Mouse (Mus musculus): Measurements from ENCODE around the gene Klf8.
"Not testable (repeated sequence)": the region's sequence is repeated elsewhere in the genome, so short reads cannot be mapped to it uniquely, and the experiment has no call there.

Klf8 gene

GRCm38 (mm10) chrX:153237304-153237919 is at the start of gene Klf8:
Gene Klf8, plus strand, starts transcription at chrX:153237466.
- peak in 1 of 2 experiments; percentile 1 for DNase-seq

GRCm38 (mm10) chrX:153199185-153199584 is 38.1 kb upstream of the Klf8 start:
- peak; percentile 11 to 21 for DNase-seq

DNA sequence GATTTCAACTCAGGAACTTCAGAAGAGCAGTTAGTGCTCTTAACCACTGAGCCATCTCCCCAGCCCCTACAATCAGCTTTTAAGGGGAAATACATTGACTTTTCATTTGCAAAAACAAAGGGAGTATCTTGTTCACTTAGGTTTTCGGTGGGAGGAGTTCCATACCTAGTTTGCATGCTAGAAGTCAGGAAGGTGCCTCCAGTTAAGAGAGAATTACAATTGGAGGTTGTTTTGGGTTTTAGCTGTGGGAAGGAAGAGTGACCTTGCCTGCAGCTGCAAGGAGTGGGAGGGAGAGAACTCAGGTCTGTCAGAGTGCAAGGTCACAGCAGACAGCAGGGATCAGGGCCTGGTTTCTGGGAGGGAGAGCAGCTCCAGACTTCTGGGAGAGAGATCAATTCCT is 26.2 kb upstream of the Klf8 start:
- no peak for DNase-seq

DNA sequence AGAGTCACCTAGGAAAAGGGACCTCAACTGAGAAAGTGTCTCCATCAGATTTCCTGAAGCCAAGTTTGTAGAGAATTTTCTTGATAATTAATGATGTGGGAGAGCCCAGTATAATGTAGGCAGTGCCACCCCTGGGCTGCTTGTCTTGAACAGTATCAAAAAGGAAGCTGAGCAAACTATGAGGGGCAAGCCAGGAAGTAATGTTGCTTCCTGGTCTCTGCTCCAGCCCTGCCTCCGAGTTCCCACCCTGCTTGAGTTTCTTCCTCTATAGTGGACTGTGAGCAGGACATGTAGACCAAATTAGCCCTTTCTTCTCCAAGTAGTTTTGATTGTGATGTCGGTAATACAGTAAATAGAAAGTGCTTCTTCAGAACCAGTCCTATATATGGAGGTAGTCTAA is 6.0 kb upstream of the Klf8 start:
- DNase-seq = no peak

DNA sequence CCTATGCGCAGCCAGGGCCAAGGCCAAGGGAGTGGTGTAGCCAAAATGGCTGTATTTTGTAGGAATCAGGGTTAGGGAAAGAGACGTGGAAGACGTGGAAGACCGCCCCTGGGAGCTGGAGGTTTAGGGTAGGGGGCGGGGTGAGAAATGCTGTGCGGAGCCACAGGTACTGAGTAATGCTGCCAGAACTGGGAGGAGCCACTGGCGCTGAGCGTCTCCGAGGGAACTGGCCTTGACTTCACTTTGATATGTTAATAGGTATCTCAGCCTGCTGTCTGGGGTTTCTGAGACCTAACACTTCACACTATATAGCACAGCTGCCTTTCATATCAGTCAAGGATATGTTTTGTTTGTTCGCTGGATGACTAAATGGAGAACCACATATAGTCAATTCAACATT is 4.0 kb upstream of the Klf8 start:
- no peak for DNase-seq

- peak; percentile 1 to 5 for DNase-seq
Observed at GRCm38 (mm10) chrX:153237920-153238504, 746 bp downstream of the Klf8 start.

DNA sequence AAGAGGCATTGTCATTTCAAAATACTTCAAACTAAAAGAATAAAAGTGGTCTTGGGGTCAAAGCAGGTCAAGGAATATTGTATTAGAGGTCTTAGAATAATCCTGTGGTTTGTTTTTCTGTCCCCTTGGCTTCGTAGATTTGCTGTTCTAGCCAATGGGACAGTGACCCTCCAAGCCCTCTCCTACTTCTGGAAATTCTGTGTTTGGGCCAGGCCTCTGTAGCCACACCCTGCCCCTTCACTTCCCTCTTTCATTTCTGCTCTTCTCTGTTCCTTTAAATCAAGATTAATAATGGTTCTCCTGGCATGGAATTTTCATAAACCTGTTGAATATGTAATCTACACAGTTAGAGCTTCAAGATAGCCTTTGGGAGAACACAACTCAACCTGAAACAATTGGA is 17.0 kb downstream of the Klf8 start:
- no peak for DNase-seq

DNA sequence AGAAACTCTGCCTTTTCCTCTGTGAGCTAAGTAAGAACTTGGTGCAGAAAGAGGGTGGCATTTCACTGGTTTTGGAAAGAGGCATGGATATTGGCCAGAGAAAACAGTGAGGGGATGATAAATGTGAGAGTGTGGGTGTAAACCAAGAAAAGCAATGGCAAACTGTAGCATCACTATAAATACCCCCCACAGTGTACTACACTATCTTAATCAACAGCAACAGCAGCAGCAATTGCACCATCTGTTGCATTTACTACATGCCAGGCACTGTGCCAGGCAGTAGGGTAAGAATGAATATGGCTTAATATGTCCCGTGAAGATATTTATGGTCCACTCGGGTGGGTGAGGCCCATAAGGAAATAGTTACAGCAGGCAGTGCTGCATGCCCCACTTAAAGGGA is 18.2 kb downstream of the Klf8 start:
- no peak for DNase-seq

GRCm38 (mm10) chrX:153282185-153282584 is 44.9 kb downstream of the Klf8 start:
- no peak for DNase-seq

DNA sequence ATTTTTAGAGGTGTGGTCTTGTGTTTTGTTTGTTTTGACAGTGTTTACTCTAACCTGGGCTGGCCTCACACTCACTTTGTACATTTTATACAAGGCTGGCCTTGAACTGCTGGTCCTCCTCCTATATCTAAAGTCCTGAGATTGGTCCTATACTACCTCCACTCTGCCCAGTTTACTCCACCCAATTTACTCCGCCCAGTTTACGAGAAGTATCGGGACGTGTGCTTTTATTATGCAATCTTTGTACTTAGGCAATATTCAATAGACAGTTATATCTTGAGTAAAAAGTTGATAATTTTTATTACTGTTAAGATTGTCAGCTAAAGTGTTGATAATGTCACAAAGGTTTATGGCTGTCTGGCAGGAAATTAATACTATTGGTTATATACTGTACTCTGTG is 74.1 kb downstream of the Klf8 start:
- no peak for DNase-seq

DNA sequence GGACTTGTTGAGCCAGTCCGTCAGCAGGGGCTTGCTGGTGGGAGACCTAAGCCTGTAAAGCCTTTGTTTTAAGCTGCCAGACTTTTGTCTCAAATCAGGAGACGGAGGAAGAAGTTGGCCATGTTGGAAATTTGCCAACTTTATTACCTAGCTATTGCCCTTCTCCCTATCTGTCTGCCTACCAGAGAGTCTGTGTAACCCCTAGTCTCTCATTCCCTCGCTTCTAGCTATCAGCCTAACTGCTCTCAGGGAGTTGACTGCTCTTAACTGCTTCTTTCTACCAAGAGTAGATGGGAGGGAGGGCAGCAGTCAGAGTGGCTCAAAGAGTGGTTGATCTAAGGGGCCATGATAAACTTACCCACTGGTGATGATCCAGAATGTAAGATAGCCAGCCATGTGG is 85.8 kb downstream of the Klf8 start:
- DNase-seq = no peak

GRCm38 (mm10) chrX:153334140-153334539 is 96.9 kb downstream of the Klf8 start:
- DNase-seq = not testable (repeated sequence)

DNA sequence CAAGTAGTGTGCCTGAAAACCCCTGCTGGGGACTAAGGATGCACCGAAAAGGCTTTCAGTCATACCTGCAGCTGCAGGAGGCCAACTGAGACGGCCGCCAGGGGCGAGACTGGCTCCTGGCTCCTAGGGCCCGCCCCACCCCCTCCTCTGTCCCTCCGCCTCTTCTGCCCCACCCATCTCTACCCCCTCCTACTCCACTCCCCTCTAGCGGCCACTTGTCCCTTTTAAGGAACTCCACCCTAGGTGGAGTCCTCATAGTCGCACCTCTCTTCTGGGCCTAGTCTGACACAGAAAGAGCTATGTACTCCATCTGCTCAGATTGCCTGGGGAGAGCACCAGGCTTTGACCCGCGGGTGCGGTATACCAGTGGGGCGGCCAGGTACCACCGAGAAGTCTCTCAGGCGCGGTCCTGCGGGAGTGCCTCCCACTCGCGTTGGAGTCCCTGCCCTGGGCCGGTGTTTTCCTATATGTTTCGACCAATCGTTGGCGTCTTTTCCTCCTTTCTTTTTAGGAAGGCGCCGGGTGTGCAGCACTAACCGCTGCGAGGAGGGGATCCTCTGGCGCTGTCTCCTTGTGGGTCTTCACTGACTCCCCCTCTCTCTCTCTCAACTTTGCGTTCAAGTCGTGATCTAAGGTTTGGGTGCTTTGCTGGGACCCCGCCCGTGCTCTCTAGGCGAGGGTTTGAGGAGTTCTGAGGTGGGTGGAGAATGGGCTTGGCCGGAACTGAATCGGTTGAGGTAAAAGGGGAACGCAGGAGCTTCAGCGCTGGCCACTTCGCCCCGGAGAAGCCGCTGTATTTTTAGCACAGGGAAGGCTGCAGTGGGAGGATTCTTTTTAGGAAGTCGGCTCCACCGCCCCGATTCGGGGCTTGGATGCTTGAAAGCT is 122.3 kb downstream of the Klf8 start:
- DNase-seq = peak; percentile 72 to 77

DNA sequence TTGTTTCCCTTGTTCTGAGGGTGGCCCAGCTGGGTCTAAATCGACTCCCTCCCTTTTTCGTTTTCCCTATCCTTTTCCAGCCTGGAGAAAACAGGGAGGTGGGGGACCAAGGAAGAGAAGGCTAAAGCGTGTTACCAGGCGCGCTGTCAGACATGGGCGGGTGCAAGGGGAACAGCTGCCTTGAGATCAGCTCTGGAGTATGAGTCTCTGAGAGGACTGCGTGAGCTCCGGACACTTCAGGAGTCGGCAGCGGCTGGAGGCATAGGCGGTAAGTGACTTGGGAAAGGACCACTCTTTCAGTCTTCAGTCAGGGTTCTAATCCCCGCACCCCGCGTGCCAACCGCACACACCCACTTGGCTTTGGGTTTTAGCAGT is 122.9 kb downstream of the Klf8 start:
- peak; percentile 9 to 17 for DNase-seq

- no peak for DNase-seq
Observed at GRCm38 (mm10) chrX:153360666-153361269, 123.5 kb downstream of the Klf8 start.

GRCm38 (mm10) chrX:153366754-153367153 is 129.5 kb downstream of the Klf8 start:
- peak; percentile 42 to 44 for DNase-seq

DNA sequence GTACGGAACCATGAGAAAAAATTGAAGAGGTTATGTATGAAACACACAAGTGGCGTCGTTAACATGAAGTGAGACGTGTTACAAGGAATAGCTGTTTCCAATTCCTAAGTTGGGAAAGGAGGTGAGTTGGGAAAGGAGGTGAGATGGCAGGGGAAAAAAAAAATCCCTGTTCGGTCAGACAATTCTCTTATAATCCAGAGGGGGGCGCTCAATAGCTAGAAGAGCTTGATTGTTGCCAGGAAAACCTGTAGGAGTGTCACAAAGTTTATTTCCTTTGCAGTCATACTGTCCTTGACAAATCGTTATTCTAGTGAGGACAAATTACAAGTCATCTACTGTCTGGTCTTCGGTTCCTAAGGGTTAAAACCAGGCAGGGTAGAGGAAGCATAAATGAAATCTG is 132.5 kb downstream of the Klf8 start:
- DNase-seq = no peak

DNA sequence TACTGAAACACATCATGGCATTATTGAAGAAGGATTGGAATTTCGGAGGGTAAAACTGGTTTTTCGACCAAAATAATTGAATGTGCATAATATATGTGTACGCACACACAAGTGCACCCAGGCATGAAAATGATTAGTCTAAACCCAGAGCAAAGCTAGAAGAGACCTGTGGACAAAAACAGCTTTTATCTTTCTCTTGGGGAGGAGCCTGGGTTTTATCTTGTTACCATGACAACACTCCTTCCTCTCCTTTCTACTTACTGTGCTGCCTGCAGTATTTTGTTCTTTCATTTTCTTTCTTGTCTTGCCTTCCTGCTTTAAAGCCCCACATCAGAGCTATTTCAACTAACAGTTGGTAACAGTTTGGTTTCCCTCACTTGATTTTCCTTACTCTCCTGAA is 137.8 kb downstream of the Klf8 start:
- no peak for DNase-seq

DNA sequence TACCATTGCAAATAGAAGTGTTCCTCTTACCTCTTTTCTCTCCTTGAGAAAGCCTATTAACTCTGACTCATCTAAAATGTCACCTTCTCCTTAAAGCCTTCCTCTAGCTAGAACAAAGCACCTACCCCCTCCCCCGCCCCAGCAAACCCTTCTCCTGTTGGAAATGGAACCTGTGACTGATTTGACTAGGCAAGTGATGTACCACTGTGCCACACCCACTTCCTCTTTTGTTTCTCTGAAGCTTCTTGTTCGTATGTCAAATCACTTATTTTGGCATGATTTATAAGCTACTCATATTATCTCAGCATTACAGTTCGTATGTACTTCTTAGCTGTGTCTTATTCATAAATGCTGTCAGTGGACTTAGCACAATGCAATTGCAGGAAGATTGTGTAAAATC is 144.5 kb downstream of the Klf8 start:
- no peak for DNase-seq

GRCm38 (mm10) chrX:153389291-153389690 is 152.0 kb downstream of the Klf8 start:
- no peak for DNase-seq

- no peak for DNase-seq
Observed at GRCm38 (mm10) chrX:153417067-153417466, 179.8 kb downstream of the Klf8 start.

- DNase-seq = no peak
Observed at GRCm38 (mm10) chrX:153433659-153434293, 196.5 kb downstream of the Klf8 start.

GRCm38 (mm10) chrX:153439573-153439972 is 202.3 kb downstream of the Klf8 start:
- no peak for DNase-seq
